Mouse (Mus musculus): Measurements from ENCODE around the gene Dnajb1.
"Not testable (repeated sequence)": the region's sequence is repeated elsewhere in the genome, so short reads cannot be mapped to it uniquely, and the experiment has no call there.

Gene Dnajb1

DNA sequence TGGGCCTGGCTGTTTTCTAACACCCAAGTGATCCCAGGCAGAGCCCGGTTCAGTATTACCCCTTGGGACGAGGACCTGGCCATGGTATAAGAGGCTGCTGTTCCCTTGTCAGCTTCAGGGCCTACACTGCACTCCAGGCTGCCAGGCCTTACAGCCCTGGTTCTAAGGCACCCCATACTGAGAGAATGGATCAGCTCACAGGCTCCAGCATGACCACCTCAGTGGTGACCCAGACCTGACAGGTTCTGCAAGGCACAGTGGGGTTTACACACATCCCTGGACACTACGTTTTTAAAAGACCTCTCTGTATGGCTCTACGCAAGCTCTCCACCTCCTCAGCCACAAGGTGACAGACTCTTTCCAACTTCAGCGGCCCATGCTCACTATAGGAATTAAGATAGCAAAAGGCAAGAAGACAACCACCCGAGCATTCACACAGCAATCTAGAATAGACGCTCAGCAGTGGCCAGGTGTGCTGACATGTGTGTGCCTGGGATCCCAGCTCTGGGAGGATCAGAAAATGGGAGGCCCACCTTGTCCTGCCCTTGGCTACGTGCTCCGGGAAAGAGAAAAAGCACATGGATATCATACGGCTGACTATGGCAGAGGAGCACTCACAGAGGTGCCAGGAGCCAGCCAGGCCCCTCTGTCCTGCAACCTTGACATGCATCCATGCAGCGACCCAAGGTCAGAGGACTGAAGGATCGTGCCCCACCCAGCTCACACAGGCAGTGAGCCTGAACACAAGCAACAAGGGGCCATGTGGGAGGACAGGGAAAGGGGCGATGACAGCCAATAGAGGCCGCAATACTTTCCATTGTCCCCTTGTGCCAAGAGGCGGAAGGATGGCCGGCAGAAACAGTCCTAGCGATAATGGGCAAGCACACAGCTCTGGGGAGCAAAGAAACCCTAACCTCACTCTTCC lies 29.6 kb upstream of the Dnajb1 start:
- DNase-seq (ENCODE audit: low spot score), result no peak

DNA sequence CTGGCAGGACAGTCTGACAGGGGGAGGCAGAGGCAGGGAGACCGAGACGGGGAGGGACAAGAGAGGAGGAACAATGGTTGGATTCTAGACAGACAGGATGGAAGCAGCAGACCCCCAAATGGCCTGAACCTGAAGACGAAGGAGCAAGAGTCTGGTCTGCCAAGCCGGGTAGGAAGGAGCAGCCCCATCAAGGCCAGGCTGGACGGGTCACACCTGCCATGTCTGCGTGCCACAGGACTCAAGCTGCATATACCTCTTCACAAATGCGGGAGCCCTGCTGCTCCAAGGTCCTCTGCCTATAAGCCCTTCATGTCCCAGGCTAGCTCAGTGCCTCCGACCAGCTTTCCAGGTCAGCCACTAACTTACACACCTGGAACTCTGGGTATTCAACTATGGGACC lies 28.3 kb upstream of the Dnajb1 start:
- DNase-seq (ENCODE audit: low spot score), result no peak

DNA sequence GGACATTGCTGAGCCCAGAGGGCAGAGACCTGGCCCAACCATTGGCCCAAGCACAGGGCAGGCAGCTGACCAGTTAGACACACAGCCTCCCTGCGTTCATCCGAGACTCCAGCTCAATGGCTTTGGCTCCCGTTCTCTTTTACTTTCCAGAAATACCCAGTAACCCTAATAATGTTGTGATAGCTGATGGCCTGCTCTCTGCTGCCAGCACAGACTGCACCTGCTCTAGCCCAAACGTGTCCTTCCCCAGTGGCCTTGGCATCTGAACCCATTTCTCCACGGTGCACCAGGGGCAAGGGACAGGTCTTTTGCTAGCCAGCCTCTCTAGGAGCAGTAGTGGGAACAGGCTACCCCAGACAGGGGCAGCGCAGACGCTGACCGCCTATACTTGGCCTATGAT lies 27.2 kb upstream of the Dnajb1 start:
- DNase-seq (ENCODE audit: low spot score), result no peak

DNA sequence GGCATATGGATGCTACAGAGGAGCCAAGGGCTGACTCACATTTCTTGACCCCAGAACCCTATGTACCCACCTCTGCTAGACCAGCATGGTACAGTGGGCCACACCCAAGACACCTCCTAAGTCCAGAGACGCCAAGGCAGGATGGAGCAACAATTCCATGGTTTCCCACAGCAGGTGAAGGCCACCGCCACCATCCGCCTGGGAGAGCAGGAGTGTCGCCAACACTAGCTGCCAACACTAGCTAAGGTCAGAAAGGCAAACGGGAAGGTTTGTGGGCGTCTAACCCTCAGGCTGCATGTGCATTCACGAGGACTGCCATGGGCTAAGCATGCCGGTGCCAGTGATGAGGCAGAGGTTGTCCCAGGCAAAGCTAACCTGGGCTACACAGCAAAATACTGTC lies 25.8 kb upstream of the Dnajb1 start:
- DNase-seq (ENCODE audit: low spot score), result no peak

DNA sequence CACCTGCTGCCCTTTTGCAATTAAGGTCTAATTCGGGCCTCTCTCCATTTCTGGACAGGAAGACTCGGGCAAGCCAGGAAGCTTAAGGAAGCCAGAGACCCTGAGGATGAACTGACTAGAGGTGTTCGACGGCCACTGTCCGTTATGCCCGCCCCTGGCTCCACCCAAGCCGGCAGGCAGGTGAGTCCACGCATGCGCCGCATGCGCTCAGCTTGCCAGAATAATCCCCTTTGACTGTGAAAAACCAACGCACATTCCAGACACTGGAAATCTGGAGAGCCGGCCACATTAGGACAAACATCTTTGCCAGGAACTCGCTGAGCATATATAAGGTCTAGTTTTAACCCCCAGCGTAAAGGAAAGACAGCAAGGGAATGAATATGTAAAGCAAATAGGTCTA lies 24.8 kb upstream of the Dnajb1 start:
- DNase-seq (ENCODE audit: low spot score), result no peak

DNA sequence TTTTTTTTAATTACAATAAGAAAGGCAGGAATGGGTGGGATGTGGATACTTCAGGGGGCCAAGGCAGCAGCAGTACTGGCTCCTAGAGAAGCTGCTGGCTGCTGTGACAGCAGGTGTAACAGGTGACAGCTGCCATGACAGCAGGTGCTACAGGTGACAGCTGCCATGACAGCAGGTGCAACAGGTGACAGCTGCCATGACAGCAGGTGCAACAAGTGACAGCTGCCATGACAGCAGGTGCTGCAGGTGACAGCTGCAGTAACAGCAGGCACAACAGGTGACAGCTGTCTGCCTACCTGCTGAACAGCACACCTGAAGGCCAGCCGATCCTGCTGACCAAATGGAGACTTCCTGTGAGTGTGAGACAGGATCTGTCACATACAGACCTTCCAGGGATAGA lies 23.2 kb upstream of the Dnajb1 start:
- DNase-seq (ENCODE audit: low spot score), result no peak

DNA sequence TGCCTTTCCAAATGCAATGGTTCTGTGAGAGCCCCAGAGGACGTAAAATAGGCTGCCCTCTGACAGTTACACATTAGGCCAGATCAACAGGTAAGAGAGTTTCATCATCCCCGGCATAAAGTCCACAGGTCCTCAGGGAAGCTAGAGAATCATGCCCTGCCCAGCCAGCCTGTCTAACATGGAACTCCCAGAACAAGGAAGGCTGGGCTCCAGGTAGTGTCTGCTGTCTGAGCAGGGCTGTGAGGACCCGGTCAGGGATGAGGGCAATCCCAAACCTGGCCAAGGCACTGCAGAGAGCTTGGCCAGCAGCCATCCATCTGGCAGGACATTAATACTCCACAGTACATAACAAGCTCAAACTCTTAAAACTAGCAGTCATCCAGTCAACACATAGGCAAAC lies 22.7 kb upstream of the Dnajb1 start:
- no peak for DNase-seq (ENCODE audit: low spot score)

DNA sequence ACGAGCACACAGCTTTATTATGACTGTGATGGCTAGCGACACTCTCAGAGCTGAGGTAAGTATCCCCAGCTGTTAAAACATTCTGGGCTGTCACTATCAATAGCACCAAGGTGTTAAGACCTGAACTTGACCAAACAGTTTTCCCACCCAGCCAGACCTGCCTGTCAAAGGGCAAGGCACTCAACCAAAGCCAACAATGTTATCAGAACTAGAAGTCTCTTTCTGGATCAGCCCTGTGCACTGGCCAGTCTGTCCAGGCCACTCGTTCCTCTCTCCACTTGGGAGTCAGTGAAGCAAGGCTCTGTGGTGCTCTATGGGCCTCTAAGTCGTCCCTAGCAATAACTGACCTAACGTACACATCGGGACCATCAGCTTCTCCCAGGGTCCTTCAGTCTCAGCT lies 20.3 kb upstream of the Dnajb1 start:
- DNase-seq (ENCODE audit: low spot score), result no peak

DNA sequence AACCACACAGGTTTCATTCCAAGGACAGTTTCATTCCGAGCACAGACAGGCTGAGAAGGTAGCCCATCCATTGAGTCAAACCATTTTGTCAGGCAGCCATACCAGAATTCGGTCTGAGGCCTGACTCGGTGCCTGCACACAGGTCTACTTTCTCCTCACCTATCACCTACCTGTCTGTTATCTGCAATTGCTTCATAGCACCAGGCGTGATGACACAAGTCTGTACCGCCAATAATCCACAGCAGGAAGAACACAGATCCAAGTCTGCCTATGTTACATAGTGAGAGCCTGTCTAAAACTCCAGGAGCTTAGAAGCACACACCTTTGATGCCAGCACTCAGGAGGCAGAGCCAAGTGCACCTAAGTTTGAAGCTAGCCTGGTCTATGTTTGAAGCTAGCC lies 19.1 kb upstream of the Dnajb1 start:
- DNase-seq (ENCODE audit: low spot score), result no peak

DNA sequence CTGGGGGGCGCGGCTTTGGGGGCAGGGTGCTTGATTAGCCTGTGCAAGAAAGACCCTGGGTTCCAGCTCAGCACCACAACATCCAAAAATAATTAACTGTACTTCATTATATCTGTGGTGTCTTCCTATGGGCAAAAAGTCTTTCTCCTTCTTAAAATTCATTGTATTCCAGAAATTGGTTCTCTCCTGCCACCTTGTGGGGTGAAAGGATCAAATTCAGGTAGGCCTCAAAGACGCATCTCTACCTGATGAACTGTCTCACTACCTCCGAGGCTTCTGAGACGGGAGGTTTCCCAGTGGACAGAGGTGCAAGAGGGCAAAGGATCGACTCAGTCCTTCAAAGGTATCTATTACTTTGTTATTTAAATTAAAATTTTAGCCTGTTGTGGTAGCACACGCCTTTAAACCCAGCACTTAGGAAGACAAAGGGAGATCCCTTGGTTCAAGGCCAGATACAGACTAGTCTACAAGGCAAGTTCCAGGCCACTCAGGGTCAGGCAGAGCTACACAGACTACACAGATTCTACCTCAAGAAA lies 17.4 kb upstream of the Dnajb1 start:
- DNase-seq (ENCODE audit: low spot score), result no peak

DNA sequence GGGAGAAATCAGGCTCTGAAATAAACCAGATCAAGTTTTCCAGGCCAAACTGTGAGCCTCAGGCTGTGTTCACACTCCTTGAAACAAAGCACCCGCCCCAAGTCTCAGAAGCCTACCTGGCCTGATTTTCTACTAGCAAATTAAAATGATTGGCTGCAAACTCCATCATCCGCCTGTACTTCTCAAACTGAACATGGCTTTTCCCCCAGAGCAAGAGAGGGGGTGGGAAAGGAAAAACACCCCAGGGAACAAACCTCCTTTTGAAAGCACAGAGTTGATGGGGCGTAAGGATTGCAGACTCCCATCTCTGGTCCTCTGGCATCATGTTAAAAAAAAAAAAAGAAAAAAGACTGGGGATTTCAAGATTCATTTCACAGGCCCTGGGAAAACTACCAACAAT lies 15.3 kb upstream of the Dnajb1 start:
- no peak for DNase-seq (ENCODE audit: low spot score)

DNA sequence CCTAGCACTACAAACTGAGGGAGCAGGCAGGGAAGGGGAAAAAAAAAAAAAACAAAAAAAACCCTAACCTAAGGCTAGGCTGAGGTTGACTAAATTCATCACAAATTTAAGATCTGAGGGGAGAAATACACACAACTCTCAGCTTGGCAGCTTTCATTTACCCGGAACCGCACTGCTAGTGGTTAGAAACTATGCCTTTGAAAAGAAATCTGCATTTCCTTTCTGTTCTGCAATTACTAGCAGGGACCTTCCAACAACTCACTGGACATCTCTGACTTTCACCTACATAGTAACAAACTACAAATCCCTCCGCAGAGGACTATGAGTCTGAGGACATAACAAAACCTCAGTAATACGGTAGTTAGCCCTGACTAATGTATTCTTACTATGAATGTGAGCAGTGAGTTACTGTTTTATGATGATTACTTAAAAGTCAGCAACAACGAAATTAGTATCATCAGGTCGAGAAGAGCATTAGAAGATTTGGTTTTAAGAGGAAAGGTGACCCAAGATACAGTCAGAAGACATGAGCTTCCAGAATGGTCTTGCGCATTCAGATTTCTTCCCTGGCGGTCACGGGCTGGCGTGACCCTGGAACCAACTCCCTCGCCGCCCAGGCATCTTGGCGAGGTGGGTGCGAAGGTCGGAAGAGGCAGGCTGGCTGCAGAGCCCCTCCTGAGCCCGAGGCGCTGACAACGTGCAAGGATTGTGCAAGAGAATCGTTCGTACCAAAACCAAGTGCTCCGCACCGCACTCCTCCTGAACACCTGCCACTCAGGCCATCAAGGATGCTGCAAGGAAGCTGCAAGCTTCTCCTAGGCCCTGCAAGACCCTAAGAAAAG lies 14.4 kb upstream of the Dnajb1 start:
- no peak for DNase-seq (ENCODE audit: low spot score)

DNA sequence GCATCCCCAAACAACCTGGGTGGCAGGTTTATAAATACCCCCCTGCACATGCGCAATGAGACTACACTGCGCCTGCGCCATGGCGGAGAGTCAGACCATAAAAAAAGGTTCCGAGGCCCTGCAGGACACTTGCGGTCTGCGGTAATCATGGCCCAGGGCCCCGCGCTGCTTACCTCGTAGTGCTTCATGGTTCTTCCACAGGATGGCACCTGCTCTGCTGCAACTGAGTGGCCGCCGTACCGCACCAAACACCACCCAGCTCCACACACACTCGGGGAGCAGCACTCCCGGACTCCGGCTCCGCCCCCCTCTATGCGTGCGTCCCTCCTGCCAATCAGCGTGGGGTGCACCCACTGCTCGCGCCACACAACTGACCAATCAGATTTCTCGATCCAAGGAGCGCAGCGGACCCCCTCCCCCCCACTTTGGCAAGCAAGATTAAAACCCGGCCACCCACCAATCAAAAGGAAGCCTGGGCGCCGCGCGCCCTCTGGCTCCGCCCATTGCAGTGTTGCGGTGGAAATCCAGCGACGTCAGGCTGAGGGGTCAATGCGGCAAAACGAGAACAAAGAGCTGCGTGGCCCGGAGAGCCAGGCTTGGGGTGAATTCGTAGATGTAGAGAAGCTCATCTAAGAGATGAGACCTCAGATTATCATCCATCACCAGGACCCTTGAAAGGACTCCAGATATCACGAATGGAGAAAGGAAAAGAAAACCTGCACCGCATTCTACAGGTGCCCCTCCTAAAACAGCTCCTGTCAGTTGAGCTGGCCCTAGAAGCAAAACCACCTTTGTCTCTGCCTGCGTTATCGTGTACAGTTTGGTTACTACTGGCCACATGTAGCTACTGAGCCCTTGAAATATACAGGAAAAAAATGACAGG lies 13.6 kb upstream of the Dnajb1 start:
- DNase-seq (ENCODE audit: low spot score), result peak; percentile 100

DNA sequence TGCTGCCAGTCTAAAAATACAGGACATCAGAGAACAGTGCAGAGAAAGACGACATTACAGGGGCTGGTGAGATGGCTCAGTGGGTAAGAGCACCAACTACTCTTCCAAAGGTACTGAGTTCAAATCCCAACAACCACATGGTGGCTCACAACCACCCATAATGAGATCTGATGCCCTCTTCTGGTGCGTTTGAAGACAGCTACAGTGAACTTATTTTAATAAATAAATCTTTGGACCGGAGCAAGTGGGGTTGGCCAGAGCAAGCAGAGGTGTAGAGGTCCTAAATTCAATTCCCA lies 13.0 kb upstream of the Dnajb1 start:
- DNase-seq (ENCODE audit: low spot score), result not testable (repeated sequence)

DNA sequence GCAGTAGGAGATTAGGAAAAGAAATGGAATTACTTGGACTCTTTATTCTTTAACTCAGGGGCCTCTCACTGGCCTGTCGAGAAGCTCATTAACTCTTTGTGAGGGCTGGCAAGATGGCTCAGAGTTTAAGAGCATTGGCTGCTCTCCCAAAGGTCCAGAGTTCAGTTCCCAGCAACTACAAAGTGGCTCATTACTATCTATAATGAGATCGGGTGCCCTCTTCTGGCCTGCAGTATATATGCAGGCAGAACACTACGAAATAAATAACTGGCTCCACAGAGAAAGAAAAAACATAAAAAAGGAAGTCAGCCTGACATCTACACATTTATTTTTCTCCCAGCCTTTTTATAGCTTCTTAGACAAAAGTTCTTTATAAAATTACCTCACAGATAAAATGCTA lies 11.6 kb upstream of the Dnajb1 start:
- DNase-seq (ENCODE audit: low spot score), result no peak

DNA sequence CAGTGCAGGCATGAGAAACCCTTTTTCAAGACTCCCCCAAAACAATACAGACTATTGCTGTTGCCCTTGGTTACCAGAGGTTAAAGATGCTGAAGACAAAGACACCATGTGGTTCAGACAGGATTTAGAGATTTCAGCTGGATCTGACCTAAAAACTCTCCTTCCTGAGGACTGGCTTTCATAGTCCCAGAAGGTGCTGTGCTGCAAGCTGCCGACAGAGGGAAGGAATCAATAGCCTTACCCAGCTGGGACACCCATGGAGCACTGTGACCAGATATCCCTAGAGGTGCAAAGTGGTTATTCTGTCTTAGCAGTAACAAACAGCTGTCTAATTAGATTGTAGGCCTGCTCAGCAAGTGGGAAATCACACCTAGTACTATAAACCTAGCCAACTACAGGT lies 9.8 kb upstream of the Dnajb1 start:
- DNase-seq (ENCODE audit: low spot score), result no peak

DNA sequence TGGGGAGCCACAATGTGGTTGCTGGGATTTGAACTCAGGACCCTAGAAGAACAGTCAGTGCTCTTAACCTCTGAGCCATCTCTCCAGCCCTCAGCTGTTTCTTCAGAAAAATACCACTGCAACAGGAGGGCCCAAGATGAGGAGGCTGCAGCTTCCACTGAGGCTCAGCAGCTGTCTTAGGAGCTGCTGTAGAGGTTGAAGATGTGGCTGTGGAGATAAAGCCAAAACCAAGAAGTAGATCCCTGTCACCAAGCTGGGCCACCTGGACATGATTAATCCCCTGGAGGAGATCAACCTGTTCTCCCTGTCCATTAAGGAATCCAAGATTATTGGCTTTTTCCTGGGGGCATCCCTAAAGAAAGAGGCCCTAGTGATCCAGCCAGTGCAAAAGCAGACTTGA lies 8.2 kb upstream of the Dnajb1 start:
- no peak for DNase-seq (ENCODE audit: low spot score)

DNA sequence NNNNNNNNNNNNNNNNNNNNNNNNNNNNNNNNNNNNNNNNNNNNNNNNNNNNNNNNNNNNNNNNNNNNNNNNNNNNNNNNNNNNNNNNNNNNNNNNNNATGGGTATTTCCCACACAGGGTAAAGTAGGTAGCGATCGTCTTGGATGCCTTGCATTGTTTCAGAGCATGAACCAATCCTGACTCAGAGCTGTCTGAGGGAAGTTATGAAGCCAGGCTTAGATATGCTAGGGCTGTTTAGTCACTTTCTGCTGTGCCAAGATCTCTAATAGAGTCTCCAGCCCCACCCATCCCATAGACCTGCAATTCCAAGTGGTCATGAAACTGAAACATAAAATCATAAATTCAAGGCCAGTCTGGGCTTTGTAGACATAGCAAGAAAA lies 5.4 kb upstream of the Dnajb1 start:
- no peak for DNase-seq (ENCODE audit: low spot score)

DNA sequence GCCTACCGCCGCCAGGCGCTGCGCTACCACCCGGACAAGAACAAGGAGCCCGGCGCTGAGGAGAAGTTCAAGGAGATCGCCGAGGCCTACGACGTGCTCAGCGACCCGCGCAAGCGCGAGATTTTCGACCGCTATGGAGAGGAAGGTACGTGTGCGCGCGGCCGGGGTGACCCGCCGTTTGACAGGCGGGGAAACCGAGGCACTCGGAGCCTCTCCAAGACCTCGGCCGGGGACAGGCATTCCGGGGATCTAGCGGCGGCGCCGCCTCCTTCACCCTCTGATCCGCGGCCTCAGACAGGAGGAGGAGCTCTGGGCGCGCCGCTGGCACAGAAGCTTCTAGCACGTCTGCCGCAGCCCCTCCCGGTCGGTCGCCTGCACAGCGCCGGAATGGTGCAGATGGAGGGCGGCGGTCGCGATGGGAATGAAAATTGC lies 421 bp downstream of the Dnajb1 start:
- peak; percentile 83 for DNase-seq (ENCODE audit: low spot score)

DNA sequence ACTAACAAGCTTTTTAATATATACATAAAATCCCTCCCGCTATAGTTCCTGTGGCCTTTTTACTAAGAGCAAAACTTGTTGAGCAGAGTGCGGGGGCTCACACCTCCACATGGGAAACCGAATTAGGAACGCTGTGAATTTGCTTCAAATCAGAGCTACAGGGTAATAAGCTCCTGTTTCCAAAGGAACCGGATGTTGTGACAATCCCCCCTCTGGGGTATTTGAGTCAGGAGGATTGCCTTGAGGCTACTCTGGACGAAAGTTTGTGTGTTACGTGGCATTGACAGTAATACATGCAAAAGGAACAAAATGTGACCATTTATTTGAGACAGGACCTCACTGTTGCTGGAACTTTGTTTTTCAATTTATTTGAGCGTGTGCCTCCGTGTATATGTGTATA lies 1.1 kb downstream of the Dnajb1 start:
- DNase-seq (ENCODE audit: low spot score), result no peak

DNA sequence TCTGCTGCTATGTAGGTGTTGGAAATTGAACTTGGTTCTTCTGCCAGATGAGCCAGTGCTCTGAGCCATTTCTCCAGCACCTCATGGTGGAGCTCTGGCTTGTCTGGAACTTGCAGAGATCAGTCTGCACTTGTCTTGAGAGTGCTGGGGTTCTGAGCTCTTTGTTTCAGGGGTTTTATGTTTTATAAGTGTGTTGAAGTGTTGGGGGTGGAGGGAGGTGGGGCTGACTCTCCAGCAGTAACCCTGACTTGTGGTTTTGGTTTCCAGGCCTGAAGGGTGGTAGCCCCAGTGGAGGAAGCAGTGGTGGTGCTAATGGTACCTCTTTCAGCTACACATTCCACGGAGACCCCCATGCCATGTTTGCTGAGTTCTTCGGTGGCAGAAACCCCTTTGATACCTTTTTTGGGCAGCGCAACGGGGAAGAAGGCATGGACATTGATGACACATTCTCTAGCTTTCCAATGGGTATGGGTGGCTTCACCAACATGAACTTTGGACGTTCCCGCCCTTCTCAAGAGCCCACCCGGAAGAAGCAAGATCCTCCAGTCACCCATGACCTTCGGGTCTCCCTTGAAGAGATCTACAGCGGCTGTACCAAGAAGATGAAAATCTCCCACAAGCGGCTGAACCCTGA lies 1.7 kb downstream of the Dnajb1 start:
- DNase-seq (ENCODE audit: low spot score), result no peak

DNA sequence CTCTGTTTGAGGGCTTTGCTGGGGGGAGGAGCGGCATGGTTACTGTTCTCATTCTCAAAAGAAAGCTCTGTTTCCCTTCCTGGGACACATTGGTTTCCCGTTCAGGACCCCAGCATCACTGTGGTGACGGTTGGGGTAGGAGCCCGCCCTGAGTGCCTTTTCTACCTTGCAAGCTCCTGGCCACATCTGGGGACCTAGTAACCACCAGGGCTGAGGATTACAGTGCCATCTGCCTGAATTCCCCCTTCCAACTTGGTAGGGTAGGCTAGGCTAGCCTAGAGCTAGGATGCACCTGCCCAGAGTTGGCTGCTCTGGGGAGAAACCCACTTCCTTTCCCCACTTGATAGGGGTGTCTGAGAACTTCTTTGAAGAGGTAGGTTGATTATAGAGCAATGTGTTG lies 3.9 kb downstream of the Dnajb1 start:
- DNase-seq (ENCODE audit: low spot score), result no peak

All from yolk sac, embryonic 10.5 days (tissue).